Mouse (Mus musculus) myocyte (in vitro differentiated cells): ENCODE measurements around the gene Smyd1. TPM values are rescaled to one million over a fixed set of nuclear protein-coding genes. Genes with fewer than 3 reads are reported as not detected.
A peak's percentile ranks its signal among the peaks of the same experiment; 100 is the strongest.

Experiments
- H3K27me3 ChIP-seq: one replicate; pipeline ENCODE4 v1.6.1; 2011; ENCODE audit not compliant: control insufficient read depth, insufficient read depth, insufficient read length
- H3K36me3 ChIP-seq: one replicate; pipeline ENCODE4 v1.6.1; 2011; ENCODE audit not compliant: control insufficient read depth, insufficient read depth
- H3K4me2 ChIP-seq: one replicate; pipeline ENCODE4 v1.6.1; 2011; ENCODE audit warnings: low read depth, control low read depth
- H3K4me3 ChIP-seq: one replicate; pipeline ENCODE4 v1.5.1; 2011; ENCODE audit warnings: mild to moderate bottlenecking, control low read depth, moderate library complexity
- H3K79me2 ChIP-seq: one replicate; pipeline ENCODE4 v1.6.1; 2011; ENCODE audit not compliant: control insufficient read depth, insufficient read depth
- H3ac ChIP-seq: one replicate; pipeline ENCODE4 v1.6.1; 2011; ENCODE audit not compliant: control insufficient read depth, insufficient read length
- CEBPB ChIP-seq: IDR thresholded peaks from 2 replicates; pipeline ENCODE4 v1.6.1; 2011; ENCODE audit warnings: mild to moderate bottlenecking, moderate library complexity; ENCODE audit not compliant: poor library complexity, insufficient read depth, severe bottlenecking
- E2F4 ChIP-seq: IDR thresholded peaks from one replicate; pipeline ENCODE4 v1.6.1; 2011; ENCODE audit warnings: mild to moderate bottlenecking, control low read depth, moderate library complexity; ENCODE audit not compliant: insufficient read depth
- MAX ChIP-seq: IDR thresholded peaks from one replicate; pipeline ENCODE4 v1.6.1; 2011; ENCODE audit warnings: low read depth, mild to moderate bottlenecking, control low read depth
- MYOD1 ChIP-seq, 3 experiments: IDR thresholded peaks; one replicate each; pipeline ENCODE4 v1.6.1; 2011; ENCODE audit warnings: control low read depth in 2 of 3, low read depth in 2 of 3, mild to moderate bottlenecking in 2 of 3, moderate library complexity in 1 of 3; ENCODE audit not compliant: insufficient read length in 2 of 3, control insufficient read depth in 1 of 3
- MYOG ChIP-seq, 3 experiments: IDR thresholded peaks; one replicate each; pipeline ENCODE4 v1.6.1; 2011; ENCODE audit warnings: control low read depth in 2 of 3, low read depth in 2 of 3, mild to moderate bottlenecking in 2 of 3; ENCODE audit not compliant: insufficient read length in 2 of 3, control insufficient read depth in 1 of 3, insufficient read depth in 1 of 3
- POLR2A ChIP-seq: IDR thresholded peaks from one replicate; pipeline ENCODE4 v1.6.1; 2011; ENCODE audit warnings: low read depth, mild to moderate bottlenecking, control low read depth, moderate library complexity; ENCODE audit not compliant: insufficient read length
- POLR2AphosphoS2 ChIP-seq: IDR thresholded peaks from one replicate; pipeline ENCODE4 v1.6.1; 2011; ENCODE audit warnings: low read depth, control low read depth; ENCODE audit not compliant: insufficient read length
- REST ChIP-seq: IDR thresholded peaks from one replicate; pipeline ENCODE4 v1.6.1; 2011; ENCODE audit warnings: mild to moderate bottlenecking, control low read depth, moderate library complexity; ENCODE audit not compliant: insufficient read depth, insufficient read length
- SRF ChIP-seq: IDR thresholded peaks from one replicate; pipeline ENCODE4 v1.6.1; 2011; ENCODE audit warnings: low read depth; ENCODE audit not compliant: control insufficient read depth, insufficient read length
- TCF12 ChIP-seq: IDR thresholded peaks from one replicate; pipeline ENCODE4 v1.6.1; 2011; ENCODE audit warnings: mild to moderate bottlenecking, control low read depth; ENCODE audit not compliant: poor library complexity, insufficient read depth, severe bottlenecking
- TCF3 ChIP-seq: IDR thresholded peaks from one replicate; pipeline ENCODE4 v1.6.1; 2011; ENCODE audit warnings: low read depth, control low read depth; ENCODE audit not compliant: insufficient read length
- USF1 ChIP-seq: IDR thresholded peaks from one replicate; pipeline ENCODE4 v1.6.1; 2011; ENCODE audit warnings: low read depth, mild to moderate bottlenecking, control low read depth, moderate library complexity
- polyA plus RNA-seq: library from polyadenylated mRNA; unstranded; fragments of >200 nt; fragmentation: generic; extraction: Trizol; gene quantifications from one replicate; pipeline ENCODE4 v1.2.1, GENCODE M21; 2012; ENCODE audit warnings: missing spikeins

The Smyd1 gene
- polyA plus RNA-seq, 1 experiment, result 141 TPM

GRCm38 (mm10) chr6:71254456-71254855 is 67.6 kb downstream of the Smyd1 start:
- H3K4me2 ChIP-seq, result no peak overlapping the region
- TF ChIP-seq MYOG (IDR thresholded peaks at IDR 0.05; ENCODE audit: control insufficient read depth in 1 of 3, insufficient read depth in 1 of 3, insufficient read length in 2 of 3, low read depth in 2 of 3) (no peak), USF1 (no peak), MYOD1 (IDR thresholded peaks at IDR 0.05; ENCODE audit: control insufficient read depth in 1 of 3, insufficient read length in 2 of 3, low read depth in 2 of 3) (no peak), TCF3 (no peak), CEBPB (no peak), E2F4 (no peak), POLR2A (no peak), MAX (no peak), TCF12 (no peak), POLR2AphosphoS2 (no peak), REST (no peak), SRF (no peak)
- no peak overlapping the region for H3K4me3 ChIP-seq
- H3ac ChIP-seq, result no peak overlapping the region
- H3K79me2 ChIP-seq, result peaks cover 9% of the 10 kb centered on the region
- no peaks in the 10 kb centered on the region for H3K27me3 ChIP-seq
- H3K36me3 ChIP-seq, result no peaks in the 10 kb centered on the region

DNA sequence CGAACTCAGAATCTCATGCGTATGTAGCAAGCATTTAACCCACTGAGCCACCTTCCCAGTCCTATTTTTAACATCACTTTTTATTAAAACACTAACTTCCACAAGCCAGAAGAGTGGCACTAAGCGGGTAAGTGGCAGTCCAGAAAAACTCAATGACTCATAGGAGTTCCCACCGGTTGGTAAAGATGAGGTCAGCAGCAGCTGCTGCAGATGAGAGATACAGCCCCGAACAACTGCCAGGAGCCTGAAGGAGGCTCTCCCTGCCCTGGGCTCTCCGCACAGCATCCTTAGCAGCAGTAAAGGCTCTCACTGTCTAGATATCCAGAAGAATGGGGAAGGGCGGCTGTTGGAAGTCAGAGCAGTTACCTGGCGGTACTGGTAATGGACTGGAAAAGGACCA is 71.1 kb downstream of the Smyd1 start:
- Histone ChIP-seq H3K4me2 (peak overlapping the region; percentile 10), H3ac (no peak overlapping the region), H3K27me3 (no peaks in the 10 kb centered on the region), H3K79me2 (peaks cover 16% of the 10 kb centered on the region), H3K4me3 (no peak overlapping the region), H3K36me3 (no peaks in the 10 kb centered on the region)
- TF ChIP-seq USF1 (no peak), REST (no peak), MYOD1 (IDR thresholded peaks at IDR 0.05; ENCODE audit: control insufficient read depth in 1 of 3, insufficient read length in 2 of 3, low read depth in 2 of 3) (peak; percentile 72 to 88 (median 85)), TCF12 (peak; percentile 68), MYOG (IDR thresholded peaks at IDR 0.05; ENCODE audit: control insufficient read depth in 1 of 3, insufficient read depth in 1 of 3, insufficient read length in 2 of 3, low read depth in 2 of 3) (peak; percentile 56 to 92 (median 90))

- Histone ChIP-seq H3K4me2 (no peak overlapping the region), H3K79me2 (peaks cover 16% of the 10 kb centered on the region), H3ac (no peak overlapping the region), H3K36me3 (no peaks in the 10 kb centered on the region), H3K4me3 (no peak overlapping the region), H3K27me3 (no peaks in the 10 kb centered on the region)
- no peak for TF ChIP-seq E2F4
- TF ChIP-seq CEBPB, result no peak
Observed at GRCm38 (mm10) chr6:71249615-71250014, 72.4 kb downstream of the Smyd1 start.

DNA sequence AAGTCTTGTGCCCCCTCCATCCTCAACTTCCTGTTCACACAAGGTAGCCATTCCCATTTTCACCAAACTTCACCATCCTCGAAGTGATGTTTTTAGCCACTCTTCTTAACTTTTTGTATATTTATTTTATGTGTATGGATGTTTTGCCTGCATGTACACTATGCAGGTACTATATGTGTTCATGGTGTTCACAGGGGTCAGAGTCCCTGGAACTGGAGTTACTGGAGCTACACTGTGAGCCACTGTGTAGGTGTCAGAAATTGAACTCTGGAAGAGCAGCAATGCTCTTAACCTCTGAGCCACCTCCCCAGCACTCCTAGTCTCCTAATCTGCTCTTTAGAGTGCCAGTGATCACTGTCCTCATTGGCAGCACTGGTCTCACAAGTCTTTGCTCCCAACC is 73.6 kb downstream of the Smyd1 start:
- H3K27me3 ChIP-seq, result no peaks in the 10 kb centered on the region
- no peak overlapping the region for H3K4me3 ChIP-seq
- no peak overlapping the region for H3K4me2 ChIP-seq
- H3K36me3 ChIP-seq, result no peaks in the 10 kb centered on the region
- H3ac ChIP-seq, result no peak overlapping the region
- peaks cover 16% of the 10 kb centered on the region for H3K79me2 ChIP-seq
- TF ChIP-seq MYOG (IDR thresholded peaks at IDR 0.05; ENCODE audit: control insufficient read depth in 1 of 3, insufficient read depth in 1 of 3, insufficient read length in 2 of 3, low read depth in 2 of 3) (no peak), REST (no peak), POLR2A (no peak), MYOD1 (IDR thresholded peaks at IDR 0.05; ENCODE audit: control insufficient read depth in 1 of 3, insufficient read length in 2 of 3, low read depth in 2 of 3) (no peak), SRF (no peak), MAX (no peak), USF1 (no peak), TCF12 (no peak), E2F4 (no peak), CEBPB (no peak), POLR2AphosphoS2 (no peak), TCF3 (no peak)

GRCm38 (mm10) chr6:71243258-71243657 is 78.8 kb downstream of the Smyd1 start:
- H3K4me3 ChIP-seq, result no peak overlapping the region
- no peaks in the 10 kb centered on the region for H3K36me3 ChIP-seq
- peaks cover 9% of the 10 kb centered on the region for H3K79me2 ChIP-seq
- no peak overlapping the region for H3ac ChIP-seq
- no peaks in the 10 kb centered on the region for H3K27me3 ChIP-seq
- no peak overlapping the region for H3K4me2 ChIP-seq
- no peak for TF ChIP-seq POLR2A
- no peak for TF ChIP-seq POLR2AphosphoS2
- TF ChIP-seq CEBPB, result no peak
- no peak for TF ChIP-seq MAX
